Mouse (Mus musculus) heart, embryonic 11.5 days (tissue): Measurements from ENCODE around the gene 1700020A23Rik. TPM values are rescaled to one million over a fixed set of nuclear protein-coding genes. Genes with fewer than 3 reads are reported as not detected.

ENCODE experiments used
- ATAC-seq: fragments of 200-750 bp; cut with Nextera tagmentation; replicated peaks from 2 replicates; pipeline ENCODE4 v1.8.0; 2017; ENCODE audit warnings: moderate library complexity; ENCODE audit not compliant: insufficient number of reproducible peaks, low FRiP score, low TSS enrichment
- H3K27ac ChIP-seq: fragments of 300-500 bp; sonication (generic); 2 replicates; pipeline ENCODE4 v1.5.1; 2014; ENCODE audit warnings: mild to moderate bottlenecking, low read depth, low read length
- H3K27me3 ChIP-seq: fragments of 300-500 bp; sonication (generic); 2 replicates; pipeline ENCODE4 v1.6.1; 2014; ENCODE audit warnings: mild to moderate bottlenecking, low read length, mixed read lengths; ENCODE audit not compliant: control insufficient read depth, insufficient read depth
- H3K36me3 ChIP-seq: fragments of 300-500 bp; sonication (generic); 2 replicates; pipeline ENCODE4 v1.6.1; 2014; ENCODE audit warnings: mild to moderate bottlenecking, low read length, moderate library complexity, mixed read lengths; ENCODE audit not compliant: control insufficient read depth, insufficient read depth
- H3K4me1 ChIP-seq: fragments of 300-500 bp; sonication (generic); 2 replicates; pipeline ENCODE4 v1.6.1; 2014; ENCODE audit warnings: low read length; ENCODE audit not compliant: control insufficient read depth, insufficient read depth
- H3K4me2 ChIP-seq: fragments of 300-500 bp; sonication (generic); 2 replicates; pipeline ENCODE4 v1.6.1; 2014; ENCODE audit warnings: mild to moderate bottlenecking, moderate library complexity
- H3K4me3 ChIP-seq: fragments of 300-500 bp; sonication (generic); 2 replicates; pipeline ENCODE4 v1.5.1; 2014; ENCODE audit warnings: low read depth, low read length
- H3K9ac ChIP-seq: fragments of 300-500 bp; sonication (generic); 2 replicates; pipeline ENCODE4 v1.6.1; 2014; ENCODE audit warnings: mild to moderate bottlenecking, low read depth, low read length, moderate library complexity
- H3K9me3 ChIP-seq: fragments of 300-500 bp; sonication (generic); replicated peaks from 2 replicates; pipeline ENCODE4 v1.6.1; 2016; ENCODE audit warnings: low read length; ENCODE audit not compliant: control insufficient read depth
- WGBS: fragments of 180-500 bp; shearing (Covaris S2); extraction: QIAGEN DNeasy Blood & Tissue Kit; methylation state at CpG from one replicate; pipeline ENCODE4 v1.1.7; 2014; ENCODE audit not compliant: insufficient replicate concordance; 5-methylcytosine and 5-hydroxymethylcytosine counted together
- polyA plus RNA-seq: library from polyadenylated mRNA; unstranded; fragments of >200 nt; fragmentation: Nextera tagmentation; extraction: Ambion mirVana; gene quantifications from 2 replicates; pipeline ENCODE4 v1.2.1, GENCODE M21; 2014

Gene 1700020A23Rik
- polyA plus RNA-seq, 1 experiment from 2014 or later, result not detected

DNA sequence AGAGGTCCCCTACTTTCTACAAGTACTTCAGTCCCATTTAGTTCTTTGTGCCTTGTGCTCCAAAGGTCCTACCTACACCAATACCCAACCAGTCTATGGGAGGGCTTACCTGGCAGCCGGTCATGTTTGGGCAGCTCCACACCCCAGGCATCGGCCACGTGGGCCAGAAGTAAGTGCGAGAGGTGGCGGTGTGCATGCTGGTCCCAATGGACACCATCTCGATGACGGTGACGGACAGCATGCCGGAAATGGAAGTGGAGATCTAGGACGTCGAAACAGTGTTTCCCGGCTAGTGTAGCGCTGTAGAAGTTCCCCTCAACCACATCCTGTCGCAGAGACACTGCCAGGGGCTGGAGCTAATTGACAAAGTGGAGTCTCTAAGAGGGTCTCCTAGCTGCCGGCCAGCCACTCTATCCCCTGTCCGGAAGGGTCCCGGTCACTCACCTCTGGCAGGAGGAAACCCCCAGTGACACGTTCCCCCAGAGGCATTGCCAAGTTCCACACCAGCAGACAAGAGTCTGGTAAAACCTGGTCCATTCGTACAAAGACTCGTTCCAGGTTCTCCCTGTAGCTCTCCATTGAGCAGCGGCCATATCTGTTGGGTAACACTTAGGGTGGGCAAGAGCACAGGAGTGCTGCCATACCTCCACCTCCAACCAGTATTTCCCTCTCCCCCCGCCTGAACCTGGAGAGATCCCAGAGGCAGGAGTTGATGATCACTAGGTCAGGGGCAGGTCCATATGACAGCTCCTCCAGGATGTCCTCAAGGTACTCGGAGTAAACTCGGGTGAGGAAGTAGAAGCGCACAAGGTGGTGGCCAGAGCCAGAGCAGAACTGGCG, 16.9 kb downstream of the 1700020A23Rik start:
- Histone ChIP-seq H3K4me1 (peaks cover 9% of the 10 kb centered on the region), H3K4me2 (no peak overlapping the region), H3K9me3 (no peaks in the 10 kb centered on the region), H3K27me3 (no peaks in the 10 kb centered on the region), H3K27ac (no peak overlapping the region), H3K36me3 (no peaks in the 10 kb centered on the region), H3K4me3 (no peak overlapping the region), H3K9ac (no peak overlapping the region)
- 91% methylated on average over 26 of the region's 26 CpGs for WGBS
- no peak for ATAC-seq

DNA sequence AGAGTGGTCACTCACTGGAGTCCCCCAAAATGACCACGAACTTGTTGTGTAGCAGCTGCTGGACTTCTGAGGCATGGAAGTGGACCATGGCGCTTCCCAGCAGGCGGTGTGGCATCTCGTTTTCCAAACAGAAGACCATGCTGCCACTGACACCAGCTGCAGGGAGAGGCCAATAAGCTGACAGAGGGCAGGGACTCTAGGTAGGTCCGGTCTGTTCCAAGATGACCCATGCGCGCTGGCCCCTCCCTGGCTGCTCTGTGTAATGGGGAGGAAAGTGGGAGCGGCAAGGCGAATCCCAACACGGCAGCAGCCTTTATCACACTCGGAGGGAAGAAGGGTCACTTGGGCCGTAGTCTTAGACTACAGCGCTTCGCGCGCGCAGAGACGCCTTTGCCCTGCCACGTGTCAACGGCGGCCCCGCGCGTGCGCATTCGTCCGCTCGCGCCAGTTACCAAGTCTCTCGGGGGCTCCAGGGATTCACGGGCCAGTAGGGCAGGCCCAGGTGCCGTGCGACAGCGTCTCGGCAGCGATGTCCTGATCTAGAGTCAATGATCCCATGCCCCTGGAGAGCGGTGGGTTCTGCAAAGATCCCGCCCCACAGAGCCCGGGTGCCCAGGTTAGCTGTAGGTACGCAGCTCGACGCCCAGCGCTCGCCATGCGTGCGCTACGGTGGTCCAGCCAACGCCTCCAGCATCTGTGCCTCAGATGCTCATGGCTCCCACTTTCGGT, 18.5 kb downstream of the 1700020A23Rik start:
- Histone ChIP-seq H3K4me2 (peak overlapping the region; percentile 97), H3K4me1 (peaks cover 9% of the 10 kb centered on the region), H3K9me3 (no peaks in the 10 kb centered on the region), H3K27me3 (no peaks in the 10 kb centered on the region), H3K4me3 (peak overlapping the region; percentile 85), H3K36me3 (no peaks in the 10 kb centered on the region), H3K27ac (peak overlapping the region; percentile 91), H3K9ac (peak overlapping the region; percentile 90)
- peak; percentile 55 for ATAC-seq
- 13% methylated on average over 49 of the region's 49 CpGs for whole genome bisulfite sequencing

DNA sequence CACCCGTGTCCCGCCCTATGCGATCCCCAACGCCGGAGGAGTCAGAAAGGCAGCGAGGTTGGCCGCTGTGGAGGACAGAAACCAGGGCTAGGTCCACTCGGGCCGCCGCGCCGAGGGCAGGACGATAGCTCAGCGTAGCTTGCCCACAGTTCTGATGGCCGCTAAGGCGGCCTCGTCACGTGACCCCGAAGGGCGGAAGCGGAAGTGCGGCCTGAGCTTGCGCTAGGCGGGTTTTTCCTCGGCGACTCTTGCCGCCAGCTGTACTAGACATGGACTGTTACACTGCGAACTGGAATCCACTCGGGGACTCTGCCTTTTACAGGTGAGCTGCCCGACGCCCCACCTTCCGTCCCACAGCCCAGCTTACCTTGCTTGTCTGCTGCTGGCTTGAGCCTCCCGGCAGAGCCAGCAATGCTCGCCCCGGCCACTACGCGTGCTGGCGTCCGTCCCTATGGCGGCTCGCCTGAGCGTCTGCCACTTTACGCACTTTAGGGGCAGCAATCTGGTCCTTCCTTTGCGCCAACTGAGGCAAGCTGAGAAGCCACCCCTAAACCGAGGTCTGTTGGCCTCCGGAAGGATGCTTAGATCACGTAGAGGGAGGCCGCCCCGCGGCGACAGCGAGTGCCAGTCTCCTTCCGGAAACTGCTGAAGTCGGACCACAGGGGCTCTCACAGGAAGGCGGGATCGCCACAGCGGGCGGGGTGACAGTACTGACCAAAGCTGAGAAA, 19.2 kb downstream of the 1700020A23Rik start, which contains the start of the genes Vps16 and Pced1a:
Vps16 (plus strand) TSS at position 214 of the 728 bp plus-strand sequence.
Pced1a (minus strand) TSS at position 576 of the 728 bp plus-strand sequence.
- under 1% methylated on average over 58 of the region's 58 CpGs for WGBS
- H3K4me2 ChIP-seq, result peak within 1 kb of the TSS; percentile 97
- peak within 1 kb of the TSS; percentile 91 for H3K27ac ChIP-seq
- no peaks in the 10 kb centered on the region for H3K36me3 ChIP-seq
- ATAC-seq, result peak; percentile 88
- H3K4me1 ChIP-seq, result peaks cover 9% of the 10 kb centered on the region
- no peaks in the 10 kb centered on the region for H3K9me3 ChIP-seq
- H3K27me3 ChIP-seq, result no peaks in the 10 kb centered on the region
- H3K4me3 ChIP-seq, result peak within 1 kb of the TSS; percentile 85
- peak within 1 kb of the TSS; percentile 90 for H3K9ac ChIP-seq

DNA sequence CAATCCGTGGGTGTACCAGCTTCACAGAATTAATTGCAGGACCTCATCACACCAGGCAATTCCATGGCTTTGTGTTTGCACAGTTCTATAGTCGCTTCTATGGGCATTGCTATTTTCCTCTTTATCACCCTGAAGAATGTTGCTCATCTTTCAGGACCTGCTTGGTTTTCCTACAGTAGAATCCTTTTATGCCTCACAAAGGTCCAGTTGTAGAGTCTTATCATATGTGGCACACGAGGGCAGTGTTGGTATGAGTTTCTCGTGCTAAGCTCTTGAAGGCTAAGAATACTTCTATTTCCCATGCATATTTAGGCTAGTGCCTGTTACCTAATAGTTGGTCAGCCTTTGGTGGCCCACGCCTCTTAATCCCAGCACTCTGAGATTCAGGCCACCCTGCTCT, 20.1 kb downstream of the 1700020A23Rik start:
- no peaks in the 10 kb centered on the region for H3K36me3 ChIP-seq
- 37% methylated on average over 5 of the region's 5 CpGs for WGBS
- peak overlapping the region; percentile 91; the same call in 1 of the 2 replicates for H3K27ac ChIP-seq

DNA sequence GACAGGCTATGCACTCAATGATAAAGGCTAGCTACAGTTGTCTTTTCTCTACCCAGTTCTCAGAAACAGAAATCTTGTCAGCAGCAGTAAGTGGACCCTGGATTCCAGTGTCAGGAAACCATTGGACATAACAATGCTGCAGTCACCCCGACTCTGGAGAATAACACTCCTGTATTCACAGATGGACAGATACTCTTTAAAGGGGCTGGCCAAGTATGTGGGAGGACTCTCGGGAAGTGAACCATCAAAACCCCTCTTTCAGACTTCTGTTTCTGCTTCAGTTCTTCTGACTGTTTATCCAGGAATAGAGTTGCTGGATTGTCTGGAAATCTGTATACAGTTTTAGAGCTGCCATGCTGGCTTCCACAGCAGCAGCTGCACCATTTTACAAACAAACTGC, 24.8 kb downstream of the 1700020A23Rik start:
- Histone ChIP-seq H3K27ac (no peak overlapping the region), H3K9me3 (no peaks in the 10 kb centered on the region), H3K36me3 (no peaks in the 10 kb centered on the region), H3K9ac (no peak overlapping the region), H3K4me3 (no peak overlapping the region), H3K4me2 (no peak overlapping the region), H3K27me3 (no peaks in the 10 kb centered on the region), H3K4me1 (peaks cover 7% of the 10 kb centered on the region; the same call in 1 of the 2 replicates)
- ATAC-seq, result no peak
- WGBS, result 51% methylated on average over 2 of the region's 2 CpGs

More for the DNA sequence above, 20.1 kb downstream of the 1700020A23Rik start:
- ATAC-seq, result no peak
- no peaks in the 10 kb centered on the region for H3K27me3 ChIP-seq
- H3K9ac ChIP-seq, result peak overlapping the region; percentile 90
- H3K4me1 ChIP-seq, result peaks cover 9% of the 10 kb centered on the region
- H3K4me2 ChIP-seq, result peak overlapping the region; percentile 97
- H3K4me3 ChIP-seq, result peak overlapping the region; percentile 85
- no peaks in the 10 kb centered on the region for H3K9me3 ChIP-seq

DNA sequence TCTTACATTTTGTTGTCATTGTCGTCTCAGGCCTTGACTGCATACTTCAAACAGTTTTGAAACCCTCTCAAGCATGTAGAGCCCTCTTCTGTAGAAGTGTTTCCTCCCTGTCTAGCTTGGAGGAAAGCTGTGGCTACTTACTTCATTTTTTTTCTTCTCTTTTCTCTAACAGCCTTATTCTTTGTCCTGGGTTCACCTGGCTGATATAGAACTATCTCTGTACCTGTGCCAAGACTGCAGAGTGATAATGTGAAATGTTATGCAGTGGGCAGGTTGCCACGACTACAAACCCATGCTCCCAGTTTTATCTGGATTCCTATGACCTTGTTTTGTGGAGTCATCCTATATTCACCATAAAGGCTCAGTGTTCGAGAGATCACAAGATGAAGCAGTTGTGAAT, 25.4 kb downstream of the 1700020A23Rik start:
- no peak for ATAC-seq
- no peak overlapping the region for H3K4me3 ChIP-seq
- peaks cover 2% of the 10 kb centered on the region; the same call in 1 of the 2 replicates for H3K4me1 ChIP-seq
- WGBS, result 76% methylated on average over 3 of the region's 3 CpGs
- no peak overlapping the region for H3K9ac ChIP-seq
- no peaks in the 10 kb centered on the region for H3K36me3 ChIP-seq
- H3K27ac ChIP-seq, result no peak overlapping the region
- no peaks in the 10 kb centered on the region for H3K9me3 ChIP-seq
- no peaks in the 10 kb centered on the region for H3K27me3 ChIP-seq
- H3K4me2 ChIP-seq, result no peak overlapping the region

DNA sequence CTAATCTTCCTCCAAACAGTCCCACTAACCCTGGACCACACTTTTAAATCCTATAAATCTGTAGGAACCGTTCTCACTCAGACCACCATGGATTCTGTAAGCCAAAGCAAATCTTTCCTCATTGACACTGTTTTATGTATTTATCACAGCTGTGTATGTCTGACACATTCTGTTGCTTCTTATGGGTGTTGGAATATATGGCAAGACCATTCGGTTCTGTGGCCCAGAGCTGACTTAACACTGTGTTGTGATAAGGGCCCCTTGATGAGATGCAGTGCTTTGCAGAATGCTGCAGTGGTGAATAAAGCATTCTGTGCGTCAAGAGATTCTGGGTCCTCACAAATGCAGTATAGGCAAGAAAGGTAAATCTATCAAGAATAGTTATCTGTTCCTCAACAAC, 27.1 kb downstream of the 1700020A23Rik start:
- Histone ChIP-seq H3K4me2 (no peak overlapping the region), H3K9me3 (no peaks in the 10 kb centered on the region), H3K4me1 (peaks cover 2% of the 10 kb centered on the region; the same call in 1 of the 2 replicates), H3K27ac (no peak overlapping the region), H3K4me3 (no peak overlapping the region), H3K36me3 (no peaks in the 10 kb centered on the region), H3K27me3 (no peaks in the 10 kb centered on the region), H3K9ac (no peak overlapping the region)
- WGBS, result 75% methylated on average over 3 of the region's 3 CpGs
- ATAC-seq, result no peak

DNA sequence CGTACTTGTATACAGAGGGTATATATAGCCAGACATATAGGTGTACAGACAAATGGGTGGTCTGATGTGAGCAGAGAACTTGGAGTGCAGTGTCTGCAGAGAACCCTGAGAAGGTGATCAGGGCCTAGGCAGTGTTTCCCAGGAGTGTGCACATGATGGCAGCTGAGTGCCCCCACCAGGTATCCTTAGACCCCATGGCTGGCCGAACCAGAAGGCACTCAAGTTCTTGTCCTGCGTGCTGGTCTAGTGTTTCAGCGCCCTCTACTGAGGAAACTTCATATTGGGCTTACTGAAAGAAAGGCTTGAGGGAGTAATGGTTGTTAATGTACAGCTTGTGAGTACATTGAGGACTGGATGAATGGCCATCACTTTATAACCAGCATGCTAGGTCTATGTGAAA, 28.1 kb downstream of the 1700020A23Rik start:
- Histone ChIP-seq H3K4me3 (no peak overlapping the region), H3K4me1 (peaks cover 2% of the 10 kb centered on the region; the same call in 1 of the 2 replicates), H3K27ac (no peak overlapping the region), H3K27me3 (no peaks in the 10 kb centered on the region), H3K9ac (no peak overlapping the region), H3K4me2 (no peak overlapping the region), H3K36me3 (peaks cover 4% of the 10 kb centered on the region), H3K9me3 (no peaks in the 10 kb centered on the region)
- 22% methylated on average over 4 of the region's 4 CpGs for WGBS
- no peak for ATAC-seq
